Mouse (Mus musculus): Measurements from ENCODE around the gene Zbtb20.

Zbtb20 gene

DNA sequence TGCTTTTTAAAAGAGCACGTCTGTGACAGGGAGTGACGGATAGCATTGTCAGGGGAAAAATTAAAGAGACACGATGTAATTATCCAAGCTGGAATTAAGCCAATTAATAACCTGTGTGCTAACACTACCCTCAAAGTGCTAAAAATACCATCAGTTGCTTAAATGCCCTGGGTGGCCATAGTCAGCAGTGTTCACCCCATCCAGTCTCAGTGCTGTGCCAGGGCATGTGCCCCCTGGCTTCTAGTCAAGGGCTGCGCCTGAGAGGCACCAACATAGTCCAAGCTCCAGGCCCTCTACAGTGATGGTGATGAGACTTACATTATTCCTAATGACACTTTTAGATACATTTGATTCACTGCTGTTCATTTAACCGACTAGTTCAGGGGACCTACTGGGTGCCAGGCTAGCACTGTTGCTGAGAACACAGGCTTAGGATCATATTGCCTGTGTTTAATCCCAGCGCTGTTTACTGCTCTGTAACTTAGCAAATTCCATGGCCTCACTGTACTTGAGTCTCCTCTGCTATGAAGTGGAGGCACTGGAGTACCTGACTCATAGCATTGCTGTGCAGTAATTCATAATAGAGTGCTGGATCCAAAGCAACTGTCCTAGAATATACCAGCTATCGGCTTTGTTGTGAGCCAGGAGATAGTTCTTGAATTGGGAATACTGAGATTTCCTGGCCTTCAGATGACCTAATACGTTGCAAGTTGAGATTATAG is 624.6 kb downstream of the Zbtb20 start:
- no peak for DNase-seq

DNA sequence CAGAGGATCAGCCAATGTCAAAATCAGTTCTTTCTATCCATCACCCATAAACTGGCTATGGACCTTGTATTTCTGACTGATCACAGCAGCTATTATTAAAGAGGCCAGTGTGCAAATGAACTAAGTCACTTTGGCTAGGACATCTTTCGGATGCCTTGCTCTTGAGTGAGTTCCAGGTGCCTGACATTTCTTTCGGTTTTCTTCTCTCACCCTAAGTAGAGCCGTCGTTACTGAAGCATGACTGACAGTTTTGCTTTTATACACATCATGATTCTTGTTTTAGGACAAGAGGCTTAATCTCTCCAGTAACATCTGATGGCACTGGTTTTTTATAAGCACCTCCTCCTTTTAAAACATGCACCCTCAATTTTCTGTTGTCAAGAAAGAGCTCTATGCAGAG is 625.6 kb downstream of the Zbtb20 start:
- DNase-seq, result no peak

DNA sequence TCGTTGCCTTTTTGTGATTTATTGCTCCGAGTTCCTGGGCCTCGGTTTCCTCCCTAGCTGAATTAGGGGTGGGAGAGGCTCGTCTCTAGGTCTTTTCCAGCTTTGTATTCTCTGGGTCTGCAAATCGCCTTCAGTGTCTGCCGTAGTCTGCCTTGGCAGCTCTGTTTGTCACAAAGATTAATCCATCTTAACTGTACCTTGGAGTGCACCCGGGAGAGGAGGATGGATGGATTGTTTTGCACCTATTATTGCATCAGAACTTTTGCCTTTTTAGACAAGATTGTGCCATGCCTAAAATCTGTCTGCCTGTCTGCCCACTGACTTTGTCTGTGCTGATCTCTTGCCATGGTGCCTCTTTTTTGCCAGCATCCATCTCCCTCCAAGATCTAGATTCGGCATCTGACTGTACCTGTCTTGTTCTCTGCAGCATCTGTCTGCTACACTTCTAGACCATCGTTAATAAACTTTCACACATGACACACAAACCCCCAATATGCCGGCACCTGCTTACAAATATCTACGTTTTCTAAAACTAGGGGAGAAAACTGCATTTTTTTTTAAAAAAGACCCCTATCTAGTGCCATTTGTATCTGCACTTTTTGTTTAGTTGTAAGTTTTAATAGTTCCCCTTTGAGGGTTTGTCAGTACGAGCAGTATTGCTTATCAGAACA is 626.8 kb downstream of the Zbtb20 start:
- no peak for DNase-seq

DNA sequence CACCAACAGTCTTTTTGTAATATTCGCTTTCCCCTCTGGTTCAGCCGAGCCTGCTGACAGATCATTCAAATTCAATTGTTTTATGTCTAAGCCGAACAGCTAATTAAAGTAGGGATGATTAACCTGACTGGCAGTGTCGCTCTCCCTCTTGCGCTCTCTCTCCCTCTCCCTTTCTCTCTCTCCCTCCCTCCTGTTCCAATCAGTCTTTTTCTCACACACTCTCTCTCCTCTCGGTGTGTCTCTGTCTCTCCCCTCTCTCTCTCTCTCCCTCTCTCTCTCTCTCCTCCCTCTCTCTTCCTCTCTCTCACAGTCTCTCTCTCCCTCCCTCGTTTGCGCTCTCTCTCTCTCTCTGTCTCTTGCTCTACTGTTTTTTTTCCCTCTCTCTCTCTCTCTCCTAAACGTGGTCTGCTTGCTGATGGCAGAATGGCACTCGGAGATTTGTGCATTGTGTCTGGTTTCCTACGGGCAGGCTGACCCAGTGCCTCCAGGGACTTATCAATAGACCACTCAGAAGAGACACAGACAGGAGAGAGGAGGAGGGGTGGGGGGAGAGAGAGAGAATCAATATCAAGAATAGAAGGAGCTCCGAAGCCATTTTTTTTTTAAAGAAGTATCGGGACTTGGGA is 627.4 kb downstream of the Zbtb20 start:
- no peak for DNase-seq

- DNase-seq, result no peak
These were observed 627.9 kb downstream of the Zbtb20 start for GRCm38 (mm10) chr16:43503636-43504010.

DNA sequence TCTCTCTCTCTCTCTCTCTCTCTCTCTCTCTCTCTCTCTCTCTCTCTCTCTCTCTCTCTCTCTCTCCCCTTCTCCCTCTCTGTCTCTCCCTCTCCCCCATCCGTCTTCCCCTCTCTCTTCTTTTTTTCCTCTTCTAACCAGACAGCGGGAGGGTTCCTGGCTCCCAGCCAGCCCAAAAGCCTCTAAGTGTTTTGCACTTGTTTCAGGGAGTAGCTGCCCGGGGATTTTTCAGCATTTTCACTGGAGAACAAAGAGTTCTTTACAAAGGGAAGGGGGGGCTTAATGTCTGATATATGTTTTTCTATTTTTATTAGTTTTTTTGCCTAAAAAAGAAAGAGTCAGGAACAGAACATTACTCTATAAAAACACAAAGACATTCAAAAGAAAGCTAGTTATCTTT is 628.5 kb downstream of the Zbtb20 start:
- peak; percentile 60 for DNase-seq

- no peak for DNase-seq
These were observed 628.9 kb downstream of the Zbtb20 start for GRCm38 (mm10) chr16:43504556-43504955.

- no peak for DNase-seq
These were observed 629.8 kb downstream of the Zbtb20 start for GRCm38 (mm10) chr16:43505314-43505950.

DNA sequence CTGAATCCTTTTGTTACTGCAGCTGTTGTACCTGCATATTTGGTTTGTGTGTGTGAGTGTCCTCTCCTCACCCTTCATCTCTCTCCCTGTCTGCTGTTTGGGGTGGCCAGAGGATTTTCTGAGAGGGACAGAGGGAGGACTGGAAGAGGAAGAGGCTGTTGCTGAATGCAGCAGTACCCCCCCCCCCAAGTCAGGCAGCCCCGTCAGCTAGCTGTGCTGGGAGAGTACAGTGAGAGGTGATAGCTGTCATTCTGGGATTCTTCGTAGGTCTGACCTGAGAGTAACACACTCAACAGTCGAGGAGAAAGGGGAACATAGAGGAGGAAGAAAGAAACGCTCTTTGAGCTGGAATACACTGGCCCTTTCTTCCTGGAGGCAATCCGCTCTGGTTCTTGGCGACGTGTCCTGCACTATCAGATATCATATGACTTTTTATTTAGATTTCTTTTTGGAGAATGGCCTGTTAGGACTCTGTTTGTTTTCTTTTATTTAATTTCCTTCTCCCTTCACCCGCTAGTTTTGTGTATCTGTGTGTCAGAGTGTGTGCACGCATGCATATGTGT is 630.6 kb downstream of the Zbtb20 start:
- no peak for DNase-seq

DNA sequence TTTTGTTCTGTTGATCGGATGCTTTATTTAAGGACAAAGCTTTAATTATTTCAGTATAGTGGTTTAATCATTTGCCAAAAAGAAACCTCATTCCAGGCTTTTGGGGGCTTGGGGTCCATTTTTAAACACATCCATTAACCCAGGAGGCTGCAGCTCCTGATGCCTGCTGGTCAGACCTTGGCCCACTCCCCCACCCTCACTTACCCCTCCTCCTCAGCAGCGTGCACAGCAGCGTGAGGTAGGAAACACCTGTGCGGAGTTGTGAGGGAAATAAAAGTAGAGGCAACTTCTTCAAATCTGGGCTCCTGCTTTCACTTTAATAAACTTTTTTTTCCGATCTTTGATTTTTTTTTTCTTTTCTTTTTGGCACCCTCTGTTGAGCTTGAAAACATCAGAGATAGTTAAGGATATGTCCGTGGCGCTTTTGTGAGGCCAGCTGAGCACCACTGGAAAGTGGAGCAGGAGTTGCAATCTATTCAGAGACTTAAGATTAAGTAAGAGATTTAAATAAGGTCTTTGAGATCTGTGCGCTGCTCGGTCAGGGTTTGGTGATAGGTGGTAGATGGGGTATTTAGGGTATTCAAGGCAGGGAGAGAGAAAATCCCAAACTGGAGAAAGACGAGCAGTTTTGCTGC is 631.2 kb downstream of the Zbtb20 start:
- DNase-seq, result no peak

DNA sequence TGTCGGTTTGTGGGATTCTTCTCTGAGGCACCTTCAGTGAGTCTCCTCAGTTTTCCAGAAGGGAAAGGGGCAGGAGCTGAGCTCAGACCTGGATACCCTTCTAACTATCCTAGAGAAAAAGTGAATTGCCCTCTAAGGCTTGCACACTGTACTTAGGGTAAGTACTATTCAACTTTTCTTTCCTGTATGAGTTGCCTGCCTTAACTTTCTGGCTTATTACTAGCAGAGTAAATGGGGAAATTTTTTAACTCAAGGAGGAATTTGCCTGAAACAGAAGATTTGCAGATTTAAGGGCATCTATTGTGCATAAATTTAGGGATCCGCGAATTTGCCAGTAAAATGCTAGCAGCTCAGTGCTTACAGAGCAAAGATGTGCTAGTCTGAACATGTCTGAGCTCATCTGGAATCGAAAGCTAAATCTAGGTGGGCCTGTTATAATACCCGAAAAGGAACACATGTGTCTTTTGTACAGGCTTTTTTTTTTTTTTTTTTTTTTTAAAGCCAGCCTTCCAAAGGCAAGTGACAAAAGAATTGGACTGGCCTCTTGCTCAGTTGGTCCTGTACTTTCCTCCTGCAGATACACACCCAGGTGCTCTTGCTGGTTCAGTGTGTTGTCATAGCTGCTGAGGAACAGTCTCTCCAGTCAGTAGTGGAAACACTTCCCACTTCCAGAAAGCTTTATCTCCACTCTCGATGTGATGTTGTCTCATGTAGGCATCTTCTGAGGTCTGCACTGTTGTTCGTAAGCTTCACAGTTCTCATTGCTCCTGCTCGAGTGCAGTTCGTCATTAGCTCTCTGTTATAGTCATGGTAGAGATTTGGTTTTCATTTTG is 632.7 kb downstream of the Zbtb20 start:
- DNase-seq, result no peak

GRCm38 (mm10) chr16:43510516-43510915 is 634.8 kb downstream of the Zbtb20 start:
- DNase-seq, result no peak

- no peak for DNase-seq
These were observed 635.9 kb downstream of the Zbtb20 start for GRCm38 (mm10) chr16:43511531-43511930.

GRCm38 (mm10) chr16:43513933-43514332 is 638.3 kb downstream of the Zbtb20 start:
- DNase-seq, result no peak

DNA sequence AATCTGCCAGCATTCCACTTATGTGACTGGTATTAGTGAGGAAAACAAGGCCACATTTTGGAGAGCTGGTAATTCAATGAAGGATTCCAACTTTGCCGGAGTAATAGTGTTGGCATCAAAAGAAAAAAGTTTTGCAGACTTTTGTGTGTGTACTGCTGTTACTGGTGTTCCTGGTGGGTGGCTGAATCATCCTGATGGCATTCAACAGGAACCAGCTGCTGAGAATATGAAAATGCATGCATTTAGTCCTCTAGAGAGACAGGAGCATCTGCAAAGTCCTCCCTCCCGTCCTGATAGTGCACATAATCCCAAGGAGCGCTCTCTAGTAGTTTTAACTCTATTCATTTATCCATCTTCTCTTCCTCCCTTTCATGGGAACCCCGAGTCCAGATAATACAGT is 639.9 kb downstream of the Zbtb20 start:
- no peak for DNase-seq

DNA sequence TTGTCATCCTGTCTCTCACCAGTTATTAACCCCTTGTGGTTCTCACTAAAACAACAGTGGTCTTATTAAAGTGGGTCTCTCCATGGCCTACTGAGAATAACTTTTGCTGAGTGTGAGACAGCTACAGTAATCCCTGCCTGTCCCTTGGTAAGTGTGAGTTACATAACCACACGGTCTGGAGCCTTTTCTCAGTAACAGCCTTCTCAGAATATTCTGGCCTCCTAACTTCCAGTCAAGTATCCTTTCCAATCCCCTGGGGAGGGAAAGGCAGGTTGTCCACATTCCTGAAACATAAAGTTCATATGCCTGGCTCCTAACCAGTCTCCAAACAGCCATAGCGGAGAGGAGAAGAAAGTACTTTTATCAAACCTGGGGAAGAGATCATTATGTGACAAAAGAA is 644.6 kb downstream of the Zbtb20 start:
- DNase-seq, result no peak

DNA sequence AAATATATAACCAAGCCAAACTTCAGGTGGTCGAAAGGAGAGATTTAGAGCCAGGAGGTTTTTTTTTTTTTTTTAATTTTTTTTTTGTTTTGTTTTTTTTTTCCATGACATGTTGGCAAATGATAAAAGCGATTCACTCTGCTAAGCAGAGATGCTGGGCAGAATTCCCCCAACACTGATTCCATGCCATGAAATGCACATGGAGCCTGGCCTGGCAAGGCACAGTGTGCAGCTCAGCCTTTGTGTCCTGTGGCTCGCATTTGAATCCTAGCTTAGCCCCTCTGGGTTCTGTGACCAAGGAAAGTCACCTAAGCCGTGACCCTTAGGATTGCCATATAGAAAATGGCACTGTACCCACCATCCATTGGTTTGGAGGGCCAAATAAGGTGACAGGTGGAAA is 646.8 kb downstream of the Zbtb20 start:
- DNase-seq, result no peak

DNA sequence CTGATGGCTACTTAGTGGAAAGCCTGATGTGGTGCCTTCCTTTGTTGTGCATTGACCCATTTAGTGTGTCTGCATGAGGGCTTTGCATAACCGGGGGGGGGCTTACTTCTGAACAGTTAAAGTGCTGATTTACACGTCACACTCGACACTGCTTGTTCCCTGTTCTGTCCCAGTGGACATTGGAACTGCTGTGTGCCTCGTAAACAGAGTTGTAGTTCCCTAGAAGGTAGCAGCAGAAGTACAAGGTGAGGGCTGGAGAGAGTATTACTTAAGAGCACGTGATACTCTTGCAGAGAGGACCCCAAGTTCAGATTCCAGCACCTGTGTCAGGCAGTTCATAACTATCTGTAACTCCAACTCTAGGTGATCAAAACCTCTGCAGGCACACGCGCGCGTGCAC is 648.5 kb downstream of the Zbtb20 start:
- DNase-seq, result no peak

GRCm38 (mm10) chr16:43525624-43526023 is 649.9 kb downstream of the Zbtb20 start:
- no peak for DNase-seq

GRCm38 (mm10) chr16:43528300-43528699 is 652.6 kb downstream of the Zbtb20 start:
- DNase-seq, result no peak

DNA sequence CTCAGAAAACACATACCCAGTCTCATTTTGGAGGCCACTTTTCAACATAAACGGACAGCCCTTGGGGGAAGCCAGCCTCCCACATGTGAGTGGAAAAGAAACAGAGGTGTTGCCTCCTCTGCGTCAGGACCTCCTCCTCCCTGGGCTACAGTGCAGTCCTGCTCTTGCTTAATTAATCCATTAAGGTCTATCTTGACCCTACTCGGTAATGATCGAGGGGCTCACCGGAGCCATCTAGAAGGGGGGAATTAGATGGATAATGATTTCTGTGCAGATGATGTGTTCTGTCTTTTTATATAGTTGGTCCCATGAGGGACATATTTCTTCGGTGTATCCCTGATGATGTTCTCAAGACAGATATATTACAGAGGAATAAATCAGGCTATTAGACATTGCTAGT is 655.6 kb downstream of the Zbtb20 start:
- DNase-seq, result no peak

DNA sequence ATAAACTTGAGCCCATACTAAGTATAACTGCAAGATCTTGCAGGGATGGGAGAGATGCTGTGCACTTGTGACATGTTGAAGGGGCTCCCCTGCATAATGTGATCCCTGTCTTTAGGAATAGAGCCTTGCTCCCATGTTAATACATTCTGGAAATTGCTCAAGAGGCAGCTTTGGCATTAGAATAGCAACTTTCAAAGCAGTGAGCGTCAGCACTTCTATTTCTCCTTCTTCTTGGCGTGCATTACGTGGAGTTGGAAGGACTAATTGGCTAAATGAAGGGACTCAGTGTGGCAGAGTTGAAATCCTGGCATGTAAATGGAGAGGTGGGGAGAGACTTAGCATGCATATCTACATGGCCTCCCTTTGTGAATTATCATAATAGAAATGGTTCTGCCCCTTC is 658.4 kb downstream of the Zbtb20 start:
- DNase-seq, result no peak

All from right cerebral cortex, adult 18-20 months (tissue).